Mouse (Mus musculus) lung, postnatal 36 days (tissue): ENCODE results near the gene A430005L14Rik.

ENCODE experiments used
- DNase-seq: peaks from one replicate; pipeline ENCODE4 v3.0.0; 2022; ENCODE audit warnings: mixed read lengths

A430005L14Rik gene

DNA sequence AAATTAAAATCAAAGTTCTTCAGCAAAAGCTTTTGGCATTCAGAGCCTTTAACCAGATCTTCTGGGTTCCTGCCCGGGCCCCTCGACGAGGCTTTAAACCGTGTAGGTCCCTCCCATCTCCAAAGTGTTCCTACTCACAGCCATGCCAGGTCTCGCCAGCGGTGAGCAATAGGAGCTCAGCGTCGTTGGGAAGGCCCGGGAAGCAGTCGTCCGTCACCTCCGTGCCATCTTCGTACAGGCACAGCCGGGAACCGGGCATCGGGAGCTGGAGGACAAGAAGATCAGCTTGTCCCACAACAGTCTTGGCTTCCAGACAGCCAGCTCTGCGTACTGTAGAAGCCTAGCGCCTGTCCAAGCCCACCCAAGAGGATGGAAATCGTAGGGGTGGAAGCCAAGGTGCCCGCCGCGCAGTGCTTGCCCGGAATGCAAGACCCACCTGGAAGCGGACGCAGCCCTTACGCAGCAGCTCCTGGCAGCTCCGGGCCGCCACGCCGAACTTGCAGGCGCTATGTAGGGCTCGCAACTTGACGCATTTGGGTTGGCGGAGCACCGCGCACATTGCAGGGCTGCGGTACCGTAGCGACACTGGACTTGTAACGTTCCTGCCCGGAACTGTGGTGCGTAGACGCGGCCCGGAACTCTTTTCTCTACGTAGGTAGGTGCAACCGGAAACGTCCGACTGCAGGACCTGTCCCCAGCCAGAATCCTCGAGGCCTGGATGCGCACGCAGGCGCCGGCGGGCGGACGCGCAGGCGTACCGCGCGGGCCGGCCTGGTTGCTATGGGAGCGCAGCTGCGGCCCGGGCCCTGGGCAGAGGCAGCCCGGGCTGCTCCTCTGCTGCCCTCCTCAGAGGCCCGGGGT is 17.6 kb downstream of the A430005L14Rik start, which contains the start of the genes Dffb and Cep104:
Dffb (minus strand) TSS at position 696 of the 861 bp plus-strand sequence.
Cep104 (plus strand) TSS at position 764 of the 861 bp plus-strand sequence.
- peak; percentile 97 for DNase-seq

DNA sequence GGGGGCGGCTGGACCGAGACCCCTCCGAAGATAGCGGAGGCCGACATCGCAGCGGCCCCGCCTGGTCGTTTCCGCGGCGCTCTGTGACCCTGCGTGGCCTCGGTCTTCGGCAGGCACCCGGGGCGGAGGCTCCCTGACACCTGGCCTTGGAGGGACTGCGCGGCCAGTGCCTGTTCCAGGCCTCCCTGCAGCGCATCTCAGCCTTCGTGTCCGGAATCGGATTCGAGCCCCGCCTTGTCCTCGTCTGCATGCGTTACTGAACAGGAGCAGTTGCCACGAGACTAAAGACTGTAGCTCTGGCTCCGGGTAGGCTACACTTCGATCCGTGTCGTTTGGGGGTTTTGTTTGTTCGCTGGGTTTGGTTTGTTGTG is 18.2 kb downstream of the A430005L14Rik start:
- no peak for DNase-seq

DNA sequence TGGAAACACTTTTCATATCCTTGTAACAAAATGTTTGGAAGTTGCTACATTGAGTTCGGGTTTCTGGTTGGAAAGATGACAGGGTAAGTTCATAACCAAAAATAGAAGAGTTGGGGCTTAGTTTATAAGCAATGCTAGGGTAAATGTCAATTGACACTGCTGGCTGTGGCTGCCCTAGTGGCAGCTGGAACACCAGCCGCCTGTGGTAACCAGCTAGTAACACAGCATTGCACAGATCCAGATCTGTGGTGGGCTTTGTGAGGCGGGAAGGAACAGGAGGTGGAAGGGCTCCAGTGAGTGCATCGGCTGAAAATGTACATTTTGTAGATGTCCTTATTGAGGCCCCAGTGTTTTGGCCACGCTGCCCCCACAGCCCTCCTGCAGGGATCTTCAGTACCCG is 18.7 kb downstream of the A430005L14Rik start:
- DNase-seq, result no peak

DNA sequence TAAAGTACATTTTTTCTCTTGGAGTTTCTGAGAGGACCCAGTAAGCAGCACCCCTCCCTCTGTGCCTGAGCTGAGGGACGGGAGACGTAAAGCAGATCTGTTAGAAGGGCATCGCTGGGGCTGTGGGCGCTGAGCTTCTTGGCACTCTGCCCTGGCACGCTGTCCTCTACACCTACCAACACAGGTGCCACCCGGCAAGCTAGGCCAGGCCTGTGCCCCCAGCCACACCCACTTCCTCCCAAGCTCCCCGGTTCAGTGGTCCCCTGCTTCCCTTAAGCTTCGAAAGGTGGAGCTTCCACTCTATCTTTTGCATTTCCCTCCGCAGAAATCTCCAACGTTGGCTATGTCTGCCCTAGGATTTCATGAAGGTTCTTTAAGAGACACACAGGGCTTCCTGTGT is 22.2 kb downstream of the A430005L14Rik start:
- DNase-seq, result no peak

DNA sequence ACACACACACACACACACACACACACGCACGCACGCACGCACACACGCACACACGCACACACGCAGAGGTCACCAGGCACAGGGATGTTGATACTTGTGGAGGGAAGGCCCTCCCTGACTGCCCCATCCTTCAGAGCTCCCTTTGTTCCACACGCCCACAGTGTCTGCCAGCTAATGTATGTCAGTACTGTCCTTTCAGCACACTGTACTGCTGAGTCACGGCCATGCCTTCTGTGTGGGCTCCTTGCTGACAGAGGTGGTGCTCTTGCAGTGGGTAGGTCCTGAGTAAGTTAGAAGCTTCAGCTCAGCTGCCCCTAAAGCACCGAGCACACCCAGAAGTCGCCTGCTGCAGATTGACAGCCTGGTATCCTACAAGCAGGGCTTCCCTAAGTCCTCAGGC is 23.4 kb downstream of the A430005L14Rik start:
- no peak for DNase-seq

DNA sequence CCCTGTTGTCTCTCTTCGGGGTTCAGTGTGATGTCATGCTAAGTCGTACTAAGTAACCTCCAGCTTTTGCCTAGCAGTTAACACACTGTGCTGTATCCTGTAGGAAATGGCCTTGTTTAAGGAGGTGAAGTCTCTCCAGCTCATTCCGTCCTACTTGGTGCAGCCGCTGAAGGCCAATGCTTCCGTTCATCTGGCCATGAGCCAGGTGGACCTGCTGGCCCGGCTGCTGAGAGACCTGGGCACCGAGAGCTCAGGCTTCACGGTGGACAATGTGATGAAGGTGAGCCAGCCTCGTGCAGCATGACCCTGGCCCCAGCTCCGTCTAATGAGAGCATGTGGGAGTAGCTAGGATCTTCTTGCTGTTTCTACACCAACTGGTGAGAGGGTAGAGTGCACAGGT is 35.7 kb downstream of the A430005L14Rik start:
- DNase-seq, result no peak

DNA sequence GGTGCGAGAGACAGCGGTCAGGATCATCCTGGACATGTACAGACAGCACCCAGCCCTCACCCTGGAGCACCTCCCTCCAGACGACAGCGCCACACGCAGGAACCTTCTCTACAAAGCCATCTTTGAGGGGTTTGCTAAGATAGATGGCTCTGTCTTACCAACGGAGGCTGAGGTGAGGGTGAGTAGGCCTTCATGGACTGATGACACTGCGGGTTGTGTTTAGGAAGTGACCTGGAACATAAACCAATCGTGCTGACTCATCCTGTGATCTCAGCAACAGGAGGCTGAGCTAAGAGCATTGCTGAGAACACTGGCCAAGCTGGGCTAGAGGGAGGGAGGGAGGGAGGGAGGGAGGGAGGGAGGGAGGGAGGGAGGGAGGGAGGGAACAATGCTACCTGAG is 36.5 kb downstream of the A430005L14Rik start:
- DNase-seq, result no peak

DNA sequence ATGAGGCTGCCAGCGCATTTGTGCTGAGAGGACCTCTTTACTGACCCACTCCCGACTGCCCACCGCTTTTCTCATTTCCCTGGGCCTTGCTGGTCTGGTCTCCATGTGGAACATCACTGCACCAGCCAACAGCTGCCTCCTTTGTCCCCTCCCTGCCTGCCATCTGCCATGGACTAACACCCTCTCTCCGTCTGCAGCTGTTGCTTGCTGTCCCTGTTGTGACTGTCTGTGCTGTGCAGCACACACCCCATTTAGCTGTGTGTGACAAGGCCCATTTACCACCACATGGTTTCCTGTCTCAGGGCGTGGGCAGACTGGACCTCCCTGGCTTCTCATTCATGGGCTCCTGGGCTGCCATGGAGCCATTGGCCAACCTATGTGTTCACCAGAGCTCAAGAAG is 48.5 kb downstream of the A430005L14Rik start:
- no peak for DNase-seq

DNA sequence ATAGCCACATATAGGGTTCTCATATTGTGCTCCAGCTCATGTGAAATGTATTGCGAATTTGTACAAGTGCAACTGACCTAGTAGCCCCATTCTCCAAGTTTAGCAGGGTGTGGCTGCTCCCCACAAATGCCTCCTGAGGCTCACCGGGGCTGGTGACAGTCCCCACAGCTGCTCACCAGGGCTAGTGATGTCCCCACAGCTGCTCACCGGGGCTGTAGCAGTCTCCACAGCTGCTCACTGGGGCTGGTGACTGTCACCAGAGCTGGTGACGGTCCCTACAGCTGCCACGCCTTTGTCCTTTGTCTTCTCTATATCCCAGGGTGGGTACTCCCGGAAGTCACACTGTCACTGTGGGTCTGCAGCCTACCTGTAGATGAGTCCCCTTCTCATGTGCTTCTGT is 49.2 kb downstream of the A430005L14Rik start:
- no peak for DNase-seq

DNA sequence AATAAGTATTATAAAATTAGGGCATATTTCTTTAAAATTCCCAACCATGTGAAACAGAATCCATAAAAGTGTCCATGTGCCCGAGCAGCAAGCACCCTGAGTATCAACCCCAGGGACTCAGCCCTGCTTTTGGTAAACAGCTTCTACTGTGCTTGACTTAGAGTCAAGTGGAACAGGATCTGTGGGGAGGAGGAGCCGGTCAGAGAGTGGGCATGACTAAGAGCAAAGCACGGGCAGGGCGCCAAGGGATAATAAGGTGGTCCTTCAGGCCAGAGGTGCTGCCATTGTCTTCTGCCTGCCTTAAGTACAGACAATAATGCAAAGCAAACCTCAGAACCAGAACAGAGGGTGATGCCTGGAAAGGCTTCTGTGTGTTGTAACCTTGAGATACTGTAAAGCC is 50.7 kb downstream of the A430005L14Rik start:
- peak; percentile 82 for DNase-seq

DNA sequence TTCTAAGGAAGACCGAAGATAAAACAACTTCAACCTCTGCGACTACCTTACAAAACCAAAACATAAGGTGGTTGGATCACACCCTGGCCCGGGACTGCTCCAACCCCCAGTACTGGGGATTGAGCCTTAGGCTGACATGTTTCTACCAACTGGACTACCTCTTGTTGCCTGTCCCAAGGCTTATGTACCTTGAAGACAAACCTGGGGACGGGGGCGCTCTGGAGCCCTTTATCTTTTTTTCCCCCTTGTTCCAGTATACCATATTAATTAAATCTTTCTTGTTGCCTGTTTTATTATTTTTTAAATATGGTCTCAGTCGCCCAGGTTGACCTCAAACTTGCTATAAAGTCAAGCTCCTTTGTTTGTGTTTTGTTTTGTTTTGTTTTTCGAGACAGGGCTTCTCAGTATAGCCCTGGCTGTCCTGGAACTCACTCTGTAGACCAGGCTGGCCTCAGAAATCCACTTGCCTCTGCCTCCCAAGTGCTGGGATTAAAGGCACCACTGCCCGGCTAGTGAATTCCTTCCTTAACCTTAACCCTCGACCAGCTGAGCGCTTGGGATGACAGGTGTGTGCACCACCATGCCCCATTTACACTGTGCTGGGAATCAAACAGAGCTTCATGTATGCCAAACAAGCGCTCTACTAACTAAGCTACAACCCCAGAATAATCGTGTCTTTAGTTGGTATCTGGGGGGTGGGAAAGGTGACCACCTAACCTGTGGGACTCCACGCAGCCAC is 54.0 kb downstream of the A430005L14Rik start:
- DNase-seq, result no peak
